Mouse (Mus musculus): Measurements from ENCODE around the gene Car5b. TPM values are rescaled to one million over a fixed set of nuclear protein-coding genes. Genes with fewer than 3 reads are reported as not detected.

Car5b gene
- polyA plus RNA-seq (2016; fragmentation: Nextera tagmentation; extraction: Ambion mirVana), result 0.24 and 0.38 TPM in 2 replicates

- 30% methylated on average over 22 of the region's 22 CpGs for WGBS
- Histone ChIP-seq H3K9ac (replicated peaks) (no peak within 1 kb of the TSS), H3K4me2 (replicated peaks) (peak within 1 kb of the TSS; percentile 49), H3K4me1 (no peaks in the 10 kb centered on the region), H3K9me3 (no peaks in the 10 kb centered on the region), H3K27ac (replicated peaks) (no peak within 1 kb of the TSS), H3K27me3 (peaks cover 17% of the 10 kb centered on the region), H3K36me3 (no peaks in the 10 kb centered on the region), H3K4me3 (peak within 1 kb of the TSS; percentile 28)
- ATAC-seq (ENCODE audit: low FRiP score, low read depth), result peak; percentile 99
Observed at GRCm38 (mm10) chrX:164027607-164028289, at the start of gene Car5b. TSS of gene Car5b (minus strand) at chrX:164027997.

- Histone ChIP-seq H3K9ac (replicated peaks) (peak within 1 kb of the TSS; percentile 52), H3K4me1 (no peaks in the 10 kb centered on the region), H3K9me3 (no peaks in the 10 kb centered on the region), H3K36me3 (peaks cover 7% of the 10 kb centered on the region; the same call in 1 of the 2 replicates), H3K4me3 (peak within 1 kb of the TSS; percentile 55), H3K27ac (replicated peaks) (peak within 1 kb of the TSS; percentile 84), H3K27me3 (peaks cover 5% of the 10 kb centered on the region; the same call in 1 of the 2 replicates), H3K4me2 (replicated peaks) (peak within 1 kb of the TSS; percentile 62)
- ATAC-seq (ENCODE audit: low FRiP score, low read depth), result peak; percentile 99
- WGBS, result 32% methylated on average over 54 of the region's 54 CpGs
Observed at GRCm38 (mm10) chrX:164076040-164076775, 48.4 kb upstream of the Car5b start, which contains the start of gene Siah1b. TSS of gene Siah1b (minus strand) at chrX:164076493.

- H3K9me3 ChIP-seq, result no peaks in the 10 kb centered on the region
- WGBS, result 83% methylated on average over 4 of the region's 4 CpGs
- no peak overlapping the region for H3K4me3 ChIP-seq
- no peak overlapping the region for H3K4me2 ChIP-seq (replicated peaks)
- peaks cover 5% of the 10 kb centered on the region; the same call in 1 of the 2 replicates for H3K27me3 ChIP-seq
- ATAC-seq (ENCODE audit: low FRiP score, low read depth), result no peak
- no peak overlapping the region for H3K27ac ChIP-seq (replicated peaks)
- H3K36me3 ChIP-seq, result peaks cover 9% of the 10 kb centered on the region; the same call in 1 of the 2 replicates
- no peaks in the 10 kb centered on the region for H3K4me1 ChIP-seq
- no peak overlapping the region for H3K9ac ChIP-seq (replicated peaks)
Observed at GRCm38 (mm10) chrX:164068968-164069367, 41.2 kb upstream of the Car5b start.

- H3K36me3 ChIP-seq, result 0 out of 2 replicates have a peak, but pooled peaks cover 2% of the 10 kb centered on the region
- peaks cover 16% of the 10 kb centered on the region for H3K27me3 ChIP-seq
- no peaks in the 10 kb centered on the region for H3K9me3 ChIP-seq
- no peak overlapping the region for H3K4me3 ChIP-seq
- H3K27ac ChIP-seq (replicated peaks), result no peak overlapping the region
- no peak overlapping the region for H3K4me2 ChIP-seq (replicated peaks)
- H3K9ac ChIP-seq (replicated peaks), result no peak overlapping the region
- peak; percentile 80; the same call in 1 of the 2 replicates for ATAC-seq (ENCODE audit: low FRiP score, low read depth)
- no peaks in the 10 kb centered on the region for H3K4me1 ChIP-seq
- WGBS, result 23% methylated on average over 2 of the region's 2 CpGs
Observed at GRCm38 (mm10) chrX:164066185-164066584, 38.4 kb upstream of the Car5b start.

GRCm38 (mm10) chrX:164059070-164059469, 31.3 kb upstream of the Car5b start:
- Histone ChIP-seq H3K27me3 (peaks cover 37% of the 10 kb centered on the region), H3K4me1 (no peaks in the 10 kb centered on the region)
- 75% methylated on average over 4 of the region's 4 CpGs for WGBS

GRCm38 (mm10) chrX:164058523-164058922, 30.7 kb upstream of the Car5b start:
- no peak for ATAC-seq (ENCODE audit: low FRiP score, low read depth)
- Histone ChIP-seq H3K4me2 (replicated peaks) (no peak overlapping the region), H3K9ac (replicated peaks) (no peak overlapping the region), H3K4me1 (no peaks in the 10 kb centered on the region), H3K4me3 (no peak overlapping the region), H3K27me3 (peaks cover 36% of the 10 kb centered on the region), H3K36me3 (no peaks in the 10 kb centered on the region), H3K27ac (replicated peaks) (no peak overlapping the region), H3K9me3 (no peaks in the 10 kb centered on the region)
- WGBS, result 94% methylated on average over 3 of the region's 3 CpGs

More at GRCm38 (mm10) chrX:164059070-164059469, 31.3 kb upstream of the Car5b start:
- Histone ChIP-seq H3K36me3 (no peaks in the 10 kb centered on the region), H3K4me3 (no peak overlapping the region), H3K9me3 (no peaks in the 10 kb centered on the region), H3K27ac (replicated peaks) (no peak overlapping the region), H3K4me2 (replicated peaks) (no peak overlapping the region), H3K9ac (replicated peaks) (no peak overlapping the region)
- no peak for ATAC-seq (ENCODE audit: low FRiP score, low read depth)

GRCm38 (mm10) chrX:164055726-164056125, 27.9 kb upstream of the Car5b start:
- Histone ChIP-seq H3K9me3 (no peaks in the 10 kb centered on the region), H3K4me3 (no peak overlapping the region), H3K27ac (replicated peaks) (no peak overlapping the region), H3K9ac (replicated peaks) (no peak overlapping the region), H3K4me2 (replicated peaks) (no peak overlapping the region), H3K36me3 (no peaks in the 10 kb centered on the region), H3K27me3 (peaks cover 21% of the 10 kb centered on the region; the same call in 1 of the 2 replicates), H3K4me1 (no peaks in the 10 kb centered on the region)
- 94% methylated on average over 4 of the region's 4 CpGs for WGBS
- no peak for ATAC-seq (ENCODE audit: low FRiP score, low read depth)

- Histone ChIP-seq H3K9ac (replicated peaks) (no peak overlapping the region), H3K27ac (replicated peaks) (no peak overlapping the region), H3K4me2 (replicated peaks) (no peak overlapping the region), H3K36me3 (no peaks in the 10 kb centered on the region), H3K27me3 (no peaks in the 10 kb centered on the region; the same call in 1 of the 2 replicates), H3K4me3 (no peak overlapping the region), H3K9me3 (no peaks in the 10 kb centered on the region), H3K4me1 (no peaks in the 10 kb centered on the region)
- WGBS, result 84% methylated on average over 2 of the region's 2 CpGs
- no peak for ATAC-seq (ENCODE audit: low FRiP score, low read depth)
Observed at GRCm38 (mm10) chrX:164046736-164047135, 18.9 kb upstream of the Car5b start.

GRCm38 (mm10) chrX:164042069-164042468, 14.3 kb upstream of the Car5b start:
- 75% methylated on average over 13 of the region's 13 CpGs for WGBS
- Histone ChIP-seq H3K4me1 (no peaks in the 10 kb centered on the region), H3K27ac (replicated peaks) (no peak overlapping the region), H3K4me3 (no peak overlapping the region), H3K9me3 (no peaks in the 10 kb centered on the region), H3K4me2 (replicated peaks) (no peak overlapping the region), H3K36me3 (no peaks in the 10 kb centered on the region), H3K9ac (replicated peaks) (no peak overlapping the region), H3K27me3 (peaks cover 5% of the 10 kb centered on the region; the same call in 1 of the 2 replicates)
- ATAC-seq (ENCODE audit: low FRiP score, low read depth), result no peak

- Histone ChIP-seq H3K4me3 (no peak overlapping the region), H3K9ac (replicated peaks) (no peak overlapping the region), H3K27ac (replicated peaks) (no peak overlapping the region), H3K9me3 (no peaks in the 10 kb centered on the region), H3K27me3 (peaks cover 5% of the 10 kb centered on the region; the same call in 1 of the 2 replicates), H3K4me1 (no peaks in the 10 kb centered on the region), H3K4me2 (replicated peaks) (no peak overlapping the region), H3K36me3 (no peaks in the 10 kb centered on the region)
- ATAC-seq (ENCODE audit: low FRiP score, low read depth), result peak; percentile 66
- 50% methylated on average over 2 of the region's 2 CpGs for whole genome bisulfite sequencing
Observed at GRCm38 (mm10) chrX:164038882-164039281, 11.1 kb upstream of the Car5b start.

GRCm38 (mm10) chrX:164035931-164036330, 8.1 kb upstream of the Car5b start:
- H3K36me3 ChIP-seq, result no peaks in the 10 kb centered on the region
- H3K4me1 ChIP-seq, result no peaks in the 10 kb centered on the region
- H3K4me2 ChIP-seq (replicated peaks), result no peak overlapping the region
- 89% methylated on average over 7 of the region's 7 CpGs for WGBS
- H3K9me3 ChIP-seq, result no peaks in the 10 kb centered on the region
- no peak overlapping the region for H3K4me3 ChIP-seq
- H3K9ac ChIP-seq (replicated peaks), result no peak overlapping the region
- H3K27me3 ChIP-seq, result peaks cover 9% of the 10 kb centered on the region; the same call in 1 of the 2 replicates
- H3K27ac ChIP-seq (replicated peaks), result no peak overlapping the region
- no peak for ATAC-seq (ENCODE audit: low FRiP score, low read depth)

GRCm38 (mm10) chrX:164035401-164035800, 7.6 kb upstream of the Car5b start:
- H3K36me3 ChIP-seq, result no peaks in the 10 kb centered on the region
- no peak overlapping the region for H3K27ac ChIP-seq (replicated peaks)
- H3K27me3 ChIP-seq, result peaks cover 9% of the 10 kb centered on the region; the same call in 1 of the 2 replicates
- H3K4me1 ChIP-seq, result no peaks in the 10 kb centered on the region
- H3K9me3 ChIP-seq, result no peaks in the 10 kb centered on the region
- H3K4me3 ChIP-seq, result no peak overlapping the region
- 89% methylated on average over 2 of the region's 2 CpGs for WGBS
- no peak overlapping the region for H3K4me2 ChIP-seq (replicated peaks)
- ATAC-seq (ENCODE audit: low FRiP score, low read depth), result no peak
- H3K9ac ChIP-seq (replicated peaks), result no peak overlapping the region
